Mouse (Mus musculus) yolk sac, embryonic 10.5 days (tissue): ENCODE measurements around the gene Ctc1.
"Not testable (repeated sequence)": the region's sequence is repeated elsewhere in the genome, so short reads cannot be mapped to it uniquely, and the experiment has no call there.

ENCODE experiments used
- DNase-seq: peaks from one replicate; pipeline ENCODE4 v3.0.0-alpha.2; 2017; ENCODE audit warnings: low spot score

Ctc1 gene

DNA sequence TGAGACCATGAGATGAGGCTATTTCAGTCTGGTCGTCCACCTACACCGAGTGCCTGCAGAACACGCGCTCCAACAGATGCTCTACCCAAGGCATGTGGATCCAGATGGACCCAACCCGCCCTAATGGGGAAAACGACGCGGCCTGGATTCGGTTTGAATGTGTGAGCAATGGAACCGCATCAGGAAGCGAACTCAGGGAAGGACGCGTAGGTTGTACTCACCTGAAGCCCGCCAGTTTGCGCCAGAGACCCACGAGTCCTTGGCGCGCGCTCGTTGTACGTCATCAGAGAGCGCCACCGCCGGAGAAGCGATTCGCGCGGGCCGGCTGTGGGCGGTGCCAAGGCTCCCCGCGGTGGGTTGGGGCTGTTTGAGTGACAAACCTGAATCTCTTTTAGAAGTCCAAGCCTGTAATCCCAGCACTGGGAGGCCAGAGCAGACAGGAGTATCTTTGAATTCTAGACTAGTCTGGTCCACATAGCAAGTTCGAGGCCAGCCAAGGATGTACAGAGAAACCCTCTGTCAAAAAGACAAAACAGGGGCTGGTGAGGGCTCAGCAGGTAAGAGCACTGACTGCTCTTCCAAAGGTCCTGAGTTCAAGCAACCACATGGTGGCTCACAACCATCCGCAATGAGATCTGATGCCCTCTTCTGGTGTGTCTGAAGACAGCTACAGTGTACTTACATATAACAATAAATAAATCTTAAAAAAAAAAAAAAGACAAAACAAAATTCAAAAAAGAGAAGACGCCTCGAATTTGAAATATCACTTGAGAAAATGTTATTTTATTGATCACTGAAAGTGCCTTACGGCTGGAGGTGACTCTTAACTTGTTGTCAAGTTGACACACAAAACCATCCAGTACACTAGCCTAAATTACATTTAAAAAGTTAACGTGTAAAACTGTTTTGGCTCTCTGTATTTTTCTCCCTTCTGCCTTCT lies 7.3 kb upstream of the Ctc1 start, which contains the start of gene Pfas:
Gene Pfas (minus strand): TSS at position 279 of the 940 bp plus-strand sequence.
- peak; percentile 94 for DNase-seq

GRCm38 (mm10) chr11:69009508-69009907 lies 6.2 kb upstream of the Ctc1 start:
- no peak for DNase-seq

- no peak for DNase-seq
Measured at GRCm38 (mm10) chr11:69010400-69011323, 5.0 kb upstream of the Ctc1 start.

- not testable (repeated sequence) for DNase-seq
Measured at GRCm38 (mm10) chr11:69011445-69011844, 4.3 kb upstream of the Ctc1 start.

DNA sequence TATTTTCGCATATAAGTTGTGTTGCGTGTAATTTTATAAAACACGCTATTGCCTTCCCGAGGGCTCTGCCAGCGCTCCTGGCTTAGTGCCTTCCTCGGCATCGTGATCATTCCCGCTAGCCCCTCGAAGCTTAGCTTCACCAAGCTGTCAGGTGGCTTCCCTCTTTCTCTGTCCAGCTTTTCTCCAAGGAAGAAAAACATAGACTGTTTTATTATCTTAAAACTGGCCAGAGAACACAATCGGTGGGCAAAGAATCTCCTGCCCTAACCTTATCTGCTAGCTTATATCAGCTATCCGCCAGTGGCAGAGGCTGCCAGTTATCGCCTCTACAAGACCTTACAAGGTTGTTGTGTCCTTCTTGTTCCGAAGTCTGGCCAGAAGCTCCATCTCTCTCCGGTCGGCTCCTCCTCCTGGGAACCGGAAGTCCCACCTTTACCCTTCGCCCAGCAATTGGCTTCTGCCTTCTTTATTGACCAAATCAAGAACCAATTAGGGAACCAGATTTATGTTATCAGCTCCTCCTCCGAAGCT lies 3.6 kb upstream of the Ctc1 start:
- peak; percentile 90 for DNase-seq

- DNase-seq = no peak
Measured at GRCm38 (mm10) chr11:69016755-69017154, 1.0 kb downstream of the Ctc1 start.

DNA sequence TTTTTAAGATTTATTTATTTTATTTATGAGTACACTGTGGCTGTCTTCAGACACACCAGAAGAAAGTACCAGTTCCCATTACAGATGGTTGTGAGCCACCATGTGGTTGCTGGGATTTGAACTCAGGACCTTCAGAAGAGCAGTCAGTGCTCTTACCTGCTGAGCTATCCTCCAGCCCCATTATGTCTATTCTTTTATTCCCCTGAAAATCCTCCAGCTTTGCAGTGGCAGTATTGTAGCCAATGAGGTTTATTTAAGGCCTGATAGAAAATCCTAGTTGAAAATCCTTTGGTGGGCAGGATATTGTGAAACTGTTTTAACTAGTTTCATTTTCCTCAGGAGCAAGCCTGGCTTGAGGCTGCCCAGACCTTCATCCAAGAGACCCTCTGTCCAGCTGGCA lies 5.0 kb downstream of the Ctc1 start:
- DNase-seq = no peak

DNA sequence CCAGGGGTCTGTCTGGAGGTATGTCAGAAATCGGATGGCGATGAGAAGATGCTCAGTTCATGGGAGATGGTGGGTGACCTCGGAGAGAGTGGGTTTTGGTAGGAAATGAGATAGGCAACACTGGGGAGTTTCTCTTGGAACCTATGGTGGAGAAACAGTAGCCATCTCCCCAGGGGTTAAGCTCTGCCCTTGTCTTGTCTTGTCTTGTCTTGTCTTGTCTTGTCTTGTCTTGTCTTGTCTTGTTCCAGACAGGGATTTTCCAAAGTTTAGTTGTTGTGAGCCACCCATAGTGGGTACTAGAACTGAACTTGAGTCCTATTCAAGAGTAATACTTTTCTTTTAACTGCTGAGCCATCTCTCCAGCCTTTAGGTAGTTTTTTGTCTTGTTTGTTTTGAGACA lies 10.9 kb downstream of the Ctc1 start:
- DNase-seq = no peak

- no peak for DNase-seq
Measured at GRCm38 (mm10) chr11:69028805-69029204, 13.1 kb downstream of the Ctc1 start.

DNA sequence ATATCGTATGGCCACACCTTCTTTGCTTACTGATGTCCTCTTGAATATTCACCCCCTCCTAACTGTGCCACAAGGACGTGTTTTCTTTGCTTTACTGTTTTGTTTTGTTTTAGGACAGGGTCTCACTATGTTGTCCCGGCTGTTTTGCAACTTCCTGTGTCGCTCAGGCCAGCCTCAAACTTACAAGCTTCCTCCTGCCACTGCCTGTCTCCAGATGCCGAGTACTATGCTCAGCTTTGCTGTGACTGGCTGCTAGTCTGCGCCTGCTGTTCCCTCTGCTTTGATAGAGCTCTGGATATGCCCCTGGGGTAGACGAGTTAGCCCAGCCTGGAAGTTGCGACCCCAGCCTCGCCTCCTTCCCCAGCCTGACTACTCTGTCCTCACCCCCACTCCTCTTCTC lies 17.8 kb downstream of the Ctc1 start:
- no peak for DNase-seq

- no peak for DNase-seq
Measured at GRCm38 (mm10) chr11:69034585-69034984, 18.9 kb downstream of the Ctc1 start.

- no peak for DNase-seq
Measured at GRCm38 (mm10) chr11:69035411-69035810, 19.7 kb downstream of the Ctc1 start.

DNA sequence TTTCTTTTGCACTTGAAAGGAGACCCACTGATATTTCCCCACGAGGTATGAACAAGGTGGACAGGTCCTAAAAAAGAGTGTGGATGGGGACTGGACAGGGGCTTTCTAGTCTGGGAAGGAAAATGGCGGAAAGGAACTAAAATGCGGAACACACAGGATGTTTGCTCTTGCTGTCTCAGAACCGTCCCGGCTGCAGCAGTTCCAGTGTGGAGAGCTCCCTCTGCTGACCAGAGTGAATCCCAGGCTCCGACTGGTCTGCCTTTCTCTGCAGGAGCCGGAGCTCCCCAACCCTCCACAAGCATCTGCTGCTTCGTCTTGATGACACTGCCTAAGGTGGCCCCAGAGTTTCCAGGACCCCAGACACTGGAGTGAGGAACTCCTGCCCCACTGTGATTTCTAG lies 20.1 kb downstream of the Ctc1 start:
- DNase-seq = peak; percentile 84

DNA sequence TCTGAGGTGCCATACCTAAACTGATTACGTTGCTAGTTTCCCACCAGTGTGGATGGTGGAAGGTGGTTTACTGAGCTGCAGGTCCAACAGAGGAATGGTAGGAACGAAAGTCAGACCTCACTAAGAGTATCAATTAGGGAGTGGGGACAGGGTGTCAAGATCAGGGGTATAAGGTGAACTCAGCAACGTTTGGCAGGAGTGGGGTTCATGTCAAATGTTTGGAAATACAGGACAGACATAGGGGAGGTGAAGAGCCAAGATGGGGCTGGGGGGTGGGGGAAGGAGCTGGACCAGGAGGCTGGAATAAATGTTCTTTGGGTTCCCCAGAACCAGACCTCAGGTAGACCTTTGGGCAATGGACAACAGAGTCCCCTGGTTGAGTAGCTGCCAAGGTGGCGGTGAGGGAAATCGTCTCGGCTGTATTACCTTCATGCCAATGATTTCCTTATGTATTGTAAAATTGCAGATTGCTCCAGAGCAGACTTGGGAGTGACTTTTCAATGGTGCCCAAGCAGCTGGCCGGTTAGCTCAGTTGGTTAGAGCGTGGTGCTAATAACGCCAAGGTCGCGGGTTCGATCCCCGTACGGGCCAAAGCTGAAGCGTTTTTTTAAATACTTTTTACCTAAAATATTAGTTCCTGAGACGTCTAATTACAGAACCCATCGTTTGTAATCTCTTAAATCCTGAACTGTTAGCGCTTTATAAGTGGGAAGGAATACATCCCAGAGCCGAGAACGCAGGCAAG lies 20.9 kb downstream of the Ctc1 start:
- DNase-seq = peak; percentile 84

DNA sequence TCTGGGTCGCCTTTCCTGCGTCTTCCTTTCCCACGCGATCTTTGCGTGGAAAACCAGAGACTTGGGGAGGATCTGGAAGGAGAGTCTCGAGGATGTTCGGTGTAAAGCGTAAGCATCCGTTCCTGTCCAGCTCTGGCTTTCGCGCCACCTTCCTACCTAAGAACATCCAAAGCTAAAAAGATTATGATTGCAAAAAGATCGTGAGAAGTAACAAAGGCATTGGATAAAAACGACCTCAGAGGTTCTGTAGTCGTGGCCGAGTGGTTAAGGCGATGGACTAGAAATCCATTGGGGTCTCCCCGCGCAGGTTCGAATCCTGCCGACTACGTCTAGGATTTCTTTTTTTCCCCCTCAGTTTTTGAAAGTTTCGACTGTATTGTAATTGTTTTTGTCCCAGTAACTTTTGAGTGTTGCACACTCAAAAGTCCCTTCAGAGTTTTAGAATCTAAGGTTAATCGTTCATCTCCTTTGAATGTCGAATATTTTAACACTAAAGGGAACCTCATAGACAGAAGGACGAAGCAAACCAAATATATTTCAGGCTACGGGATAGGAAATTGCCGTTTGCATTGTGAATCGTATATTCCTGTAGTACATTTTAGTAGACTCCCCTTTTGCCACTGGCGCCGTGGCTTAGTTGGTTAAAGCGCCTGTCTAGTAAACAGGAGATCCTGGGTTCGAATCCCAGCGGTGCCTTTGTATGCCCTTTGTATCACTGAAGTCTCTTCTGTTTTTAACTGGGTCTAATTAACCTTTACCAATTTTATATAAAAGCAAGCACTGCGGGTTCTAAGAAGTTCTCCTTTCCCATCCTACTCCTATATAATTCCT lies 21.7 kb downstream of the Ctc1 start:
- DNase-seq = peak; percentile 89

DNA sequence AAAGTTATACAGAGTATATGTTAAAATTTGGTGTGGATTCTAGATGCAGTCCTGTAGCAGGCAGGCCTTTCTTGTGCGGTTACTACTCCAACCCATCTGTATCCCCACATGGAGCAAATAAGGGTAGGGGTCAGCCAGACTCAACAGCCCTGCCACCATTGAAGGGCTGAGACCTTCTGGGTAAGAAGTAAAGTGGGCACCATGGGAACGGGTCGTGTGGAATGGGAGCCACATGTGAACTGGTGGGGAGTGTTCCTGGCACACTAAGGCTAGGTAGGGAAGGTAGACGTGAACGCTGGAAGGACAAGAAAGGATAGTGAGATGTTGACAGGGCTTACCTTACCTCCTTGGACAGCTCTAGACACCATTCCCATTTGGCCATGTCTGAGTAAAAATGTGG lies 22.5 kb downstream of the Ctc1 start:
- DNase-seq = no peak

DNA sequence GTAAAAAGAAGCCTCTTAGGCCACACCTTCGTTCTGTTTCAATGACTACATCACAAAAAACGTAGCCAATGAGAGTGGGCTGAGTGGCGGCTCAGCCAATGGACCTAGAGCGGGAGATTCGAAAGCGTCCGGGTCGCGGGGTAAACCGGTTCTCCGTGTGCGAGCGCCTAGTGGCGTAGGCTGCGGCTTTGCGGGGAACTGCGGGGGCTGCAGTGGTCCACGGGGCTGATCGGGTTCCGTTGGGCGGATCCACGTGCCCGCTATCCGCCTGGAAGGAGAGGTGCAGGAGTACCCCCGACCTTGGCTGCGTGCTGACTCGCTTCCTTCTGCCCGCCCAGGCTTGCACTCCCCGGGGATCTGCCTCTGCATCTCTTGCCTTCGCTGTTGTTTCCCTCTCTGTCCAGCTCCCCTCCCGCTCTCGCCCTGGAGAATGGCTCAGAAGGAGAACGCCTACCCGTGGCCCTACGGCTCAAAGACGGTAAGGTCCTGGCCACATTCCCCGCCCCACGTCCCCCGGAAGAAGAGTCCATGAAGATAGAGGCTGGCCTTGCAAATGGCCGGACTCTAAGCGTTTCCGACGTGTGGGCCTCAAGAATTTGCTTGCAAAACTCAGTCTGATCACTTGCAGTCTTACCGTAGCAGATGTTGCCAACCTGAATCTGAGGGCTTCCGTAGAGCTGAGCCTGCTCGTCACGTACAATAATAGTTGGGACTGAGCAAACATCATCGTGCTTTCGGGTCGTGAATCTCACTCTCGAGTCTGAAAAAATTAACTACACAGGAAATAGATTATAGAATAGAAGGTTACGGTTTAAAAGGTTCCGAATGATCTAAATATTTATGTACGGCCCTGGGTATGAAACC lies 30.1 kb downstream of the Ctc1 start, which contains the start of gene Aurkb:
Gene Aurkb (plus strand): TSS at position 117 of the 864 bp plus-strand sequence.
- DNase-seq = peak; percentile 90

DNA sequence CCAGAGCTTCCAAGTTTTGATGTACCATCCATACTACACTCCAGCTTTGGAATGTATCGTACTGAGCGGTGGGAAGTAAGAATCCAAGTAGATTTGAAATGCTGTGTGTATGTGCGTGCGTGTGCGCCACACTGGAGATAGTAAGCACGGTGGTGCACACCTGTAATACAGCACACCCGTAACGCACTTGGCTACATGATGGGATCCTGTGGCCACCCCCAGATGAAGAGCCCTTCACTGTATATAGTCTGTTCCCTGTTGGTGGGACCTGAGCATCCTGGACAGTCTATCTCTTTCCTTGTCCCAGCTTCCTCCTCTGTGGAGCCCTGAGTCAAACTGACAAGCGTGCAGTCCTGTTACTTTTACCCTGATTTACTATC lies 30.7 kb downstream of the Ctc1 start:
- DNase-seq = no peak

DNA sequence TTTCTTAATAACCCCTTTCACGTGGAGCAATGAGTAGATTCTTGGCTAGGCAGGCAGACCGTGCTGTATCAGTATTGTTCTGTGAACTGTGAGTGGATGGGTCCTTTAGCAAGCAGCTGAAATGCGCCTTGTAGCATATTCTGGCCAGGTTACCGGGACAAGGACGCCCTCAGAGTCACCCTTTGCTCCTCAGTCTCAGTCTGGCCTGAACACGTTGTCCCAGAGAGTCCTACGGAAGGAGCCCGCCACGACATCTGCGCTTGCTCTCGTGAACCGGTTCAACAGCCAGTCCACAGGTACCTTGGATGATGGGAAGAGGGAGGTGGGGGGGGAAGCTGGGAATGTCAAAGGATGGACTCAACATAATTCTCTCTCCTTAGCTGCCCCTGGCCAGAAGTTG lies 31.9 kb downstream of the Ctc1 start:
- no peak for DNase-seq

DNA sequence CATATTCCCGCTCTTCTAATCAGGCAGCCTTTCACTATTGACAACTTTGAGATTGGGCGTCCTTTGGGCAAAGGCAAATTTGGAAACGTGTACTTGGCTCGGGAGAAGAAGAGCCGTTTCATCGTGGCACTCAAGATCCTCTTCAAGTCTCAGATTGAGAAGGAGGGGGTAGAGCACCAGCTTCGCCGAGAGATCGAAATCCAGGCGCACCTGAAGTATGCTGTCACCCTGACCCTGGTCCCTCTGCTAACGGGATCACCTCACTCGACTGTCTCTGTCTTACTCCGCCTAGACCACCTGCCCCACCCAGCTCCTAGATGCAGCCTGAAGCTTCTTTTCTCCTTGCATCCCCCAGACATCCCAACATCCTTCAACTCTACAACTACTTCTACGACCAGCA lies 32.4 kb downstream of the Ctc1 start:
- no peak for DNase-seq
